Mouse (Mus musculus) lung, postnatal 14 days (tissue): ENCODE measurements around the gene Cyb5r3.
"Not testable (repeated sequence)": the region's sequence is repeated elsewhere in the genome, so short reads cannot be mapped to it uniquely, and the experiment has no call there.

ENCODE experiments used
- DNase-seq: peaks from one replicate; pipeline ENCODE4 v3.0.0; 2021

Cyb5r3 gene

DNA sequence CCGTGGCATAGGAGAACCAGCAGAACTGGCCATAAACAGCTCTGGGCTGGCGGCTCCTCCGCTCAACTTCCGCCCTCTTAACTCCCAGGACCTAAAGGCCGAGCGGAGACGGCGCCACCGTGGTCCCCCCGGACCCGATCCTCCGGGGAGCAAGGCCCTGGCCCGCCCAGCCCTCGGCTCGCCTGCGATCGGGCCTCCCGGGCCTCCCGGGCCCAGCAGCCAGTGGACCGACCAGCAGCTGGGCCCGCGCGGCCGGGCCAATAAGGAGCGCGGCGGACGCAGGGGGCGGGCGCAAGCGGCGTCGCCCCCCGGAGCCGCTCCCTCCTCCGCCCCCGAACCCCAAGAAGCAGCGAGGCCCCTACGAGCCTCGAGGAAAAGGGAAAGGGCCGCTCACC lies 23.6 kb downstream of the Cyb5r3 start:
- DNase-seq = no peak

DNA sequence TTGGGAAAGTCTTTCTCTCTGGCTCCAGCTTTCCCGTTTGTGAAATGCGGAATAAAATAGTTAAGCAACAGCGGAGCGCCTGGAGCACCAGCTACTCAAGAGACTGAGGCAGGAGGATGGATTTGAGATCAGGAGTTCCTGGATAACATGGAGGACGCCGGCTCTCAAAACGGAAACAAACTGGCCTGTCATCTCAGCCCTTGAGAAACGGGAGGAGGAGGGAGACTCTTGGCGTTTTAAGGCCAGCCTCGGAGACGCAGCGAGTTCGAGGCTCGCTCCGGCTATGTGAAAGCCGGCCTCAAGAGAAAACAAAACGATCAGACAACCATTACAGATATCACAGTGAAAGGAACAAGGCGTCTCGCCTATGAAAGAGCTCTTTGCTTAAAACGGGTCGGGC lies 24.0 kb downstream of the Cyb5r3 start:
- peak; percentile 23 for DNase-seq

DNA sequence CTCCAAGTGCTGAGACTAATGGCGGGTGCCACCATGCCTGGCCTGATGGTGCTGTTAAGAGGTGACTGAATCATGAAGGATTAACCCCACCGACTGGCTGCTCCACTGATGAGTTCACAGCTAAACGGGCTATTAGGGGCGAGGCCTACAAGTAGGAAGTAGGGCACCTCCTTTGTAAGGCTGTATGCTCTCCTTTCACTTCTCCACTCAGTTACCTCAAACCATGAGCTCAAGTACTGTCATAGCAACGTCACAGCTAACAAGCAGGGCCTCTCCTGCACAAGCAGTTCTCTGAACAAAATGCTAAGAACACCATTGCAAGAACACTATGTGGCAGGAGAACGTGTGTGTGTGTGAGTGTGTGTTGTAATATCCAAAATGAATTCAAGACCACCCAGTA lies 26.9 kb downstream of the Cyb5r3 start:
- no peak for DNase-seq

DNA sequence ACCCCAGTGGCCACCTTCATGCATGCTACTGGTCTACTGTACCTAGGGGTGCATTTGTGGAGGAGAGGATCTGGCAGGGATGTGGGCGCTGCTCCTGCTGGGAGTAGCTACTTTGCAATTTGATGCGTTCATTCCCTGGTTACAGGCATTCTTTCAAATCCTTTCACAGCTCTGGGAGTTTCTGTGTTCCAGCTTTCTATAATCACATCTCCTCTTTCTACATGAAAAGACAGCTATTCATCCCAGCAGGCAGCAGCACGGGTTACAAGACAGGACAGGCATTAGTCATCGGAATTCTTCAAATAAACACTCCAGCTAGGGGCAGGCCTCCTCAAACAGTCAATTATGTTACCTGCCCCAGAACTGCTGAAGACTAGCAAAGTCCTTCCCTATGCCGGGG lies 29.5 kb downstream of the Cyb5r3 start:
- no peak for DNase-seq

DNA sequence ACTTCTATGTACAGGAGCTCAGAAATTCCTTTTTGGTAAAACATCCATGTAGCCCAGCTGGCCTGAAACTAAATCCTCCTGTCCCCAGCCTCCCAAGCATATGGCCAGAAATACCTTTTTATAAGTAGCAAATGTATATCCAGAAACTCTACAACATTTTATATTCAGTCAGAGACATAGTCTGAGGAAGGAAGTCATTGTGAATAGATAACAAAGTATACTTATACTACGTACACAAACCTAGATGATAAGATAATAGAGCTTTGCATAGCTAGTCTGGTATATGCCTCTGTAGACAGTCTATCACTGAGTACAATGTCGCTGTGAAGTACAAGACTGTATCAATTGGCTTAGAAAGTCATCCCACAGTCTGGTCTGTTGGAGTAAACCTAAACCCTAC lies 36.7 kb downstream of the Cyb5r3 start:
- DNase-seq = no peak

DNA sequence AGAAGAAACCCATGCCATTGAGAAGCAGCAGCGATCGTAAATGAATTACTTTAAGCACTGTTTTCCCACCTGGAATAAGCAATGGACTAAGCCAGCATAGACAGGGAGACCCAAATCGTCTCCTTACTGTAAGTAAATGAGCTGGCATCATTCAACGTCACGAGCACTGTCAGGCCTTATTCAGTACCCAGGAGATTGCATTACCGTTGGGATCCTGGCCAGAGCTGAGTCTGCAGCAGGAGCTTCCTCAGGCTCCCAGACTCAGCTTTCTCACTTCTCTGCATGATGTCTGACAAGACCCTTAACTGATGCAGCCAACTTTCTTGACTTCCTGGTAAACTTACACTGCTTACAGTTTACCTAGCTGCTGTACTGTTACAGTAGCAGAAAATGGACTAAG lies 37.7 kb downstream of the Cyb5r3 start:
- DNase-seq = no peak

DNA sequence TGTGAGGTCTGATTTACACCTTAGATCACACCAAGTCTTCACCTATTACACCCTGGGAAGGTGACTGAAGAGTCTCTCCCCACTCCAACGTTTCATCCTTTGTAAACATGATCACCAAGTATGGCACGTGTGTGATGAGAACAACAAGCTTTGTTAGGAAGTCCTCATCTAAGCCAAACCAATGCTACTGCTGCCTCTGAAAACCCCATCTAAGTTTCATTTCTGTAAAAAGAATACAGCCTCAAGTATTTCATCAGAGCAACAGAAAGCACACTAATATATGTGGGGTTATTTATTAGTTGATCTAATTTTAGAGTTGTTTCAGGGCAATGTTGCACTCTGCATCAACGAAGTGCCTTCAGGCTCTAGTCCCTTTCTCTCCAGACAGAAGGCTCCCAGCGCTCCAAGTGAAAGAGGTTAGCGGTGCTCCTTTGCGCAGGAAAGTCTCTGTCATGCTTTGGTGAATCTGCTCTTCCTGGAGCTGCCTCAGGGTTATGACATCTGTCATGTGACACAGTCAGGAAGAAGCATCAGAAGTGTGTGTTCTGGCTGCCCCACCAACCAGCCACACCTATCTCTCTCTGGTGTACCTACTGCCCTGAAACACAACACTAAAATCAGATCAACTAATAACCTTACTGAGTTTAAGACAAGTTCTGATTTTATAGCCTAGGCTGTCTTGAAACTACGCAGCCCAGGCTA lies 42.7 kb downstream of the Cyb5r3 start:
- no peak for DNase-seq

DNA sequence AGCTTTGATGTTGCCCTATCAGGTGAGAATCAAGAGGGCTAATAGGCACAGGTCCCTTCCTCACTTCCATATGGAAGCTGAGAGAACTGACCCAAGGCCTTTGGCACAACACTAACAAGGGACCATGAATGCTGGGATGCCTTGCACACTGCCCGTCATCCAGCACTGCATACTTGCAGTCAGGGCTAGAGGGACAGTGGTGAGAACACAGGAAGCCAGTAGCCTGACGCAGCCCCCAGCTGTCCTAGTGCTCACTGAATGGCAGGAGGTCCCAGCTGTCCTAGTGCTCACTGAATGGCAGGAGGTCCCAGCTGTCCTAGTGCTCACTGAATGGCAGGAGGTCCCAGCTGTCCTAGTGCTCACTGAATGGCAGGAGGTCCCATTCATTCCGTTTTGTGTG lies 45.4 kb downstream of the Cyb5r3 start:
- not testable (repeated sequence) for DNase-seq

DNA sequence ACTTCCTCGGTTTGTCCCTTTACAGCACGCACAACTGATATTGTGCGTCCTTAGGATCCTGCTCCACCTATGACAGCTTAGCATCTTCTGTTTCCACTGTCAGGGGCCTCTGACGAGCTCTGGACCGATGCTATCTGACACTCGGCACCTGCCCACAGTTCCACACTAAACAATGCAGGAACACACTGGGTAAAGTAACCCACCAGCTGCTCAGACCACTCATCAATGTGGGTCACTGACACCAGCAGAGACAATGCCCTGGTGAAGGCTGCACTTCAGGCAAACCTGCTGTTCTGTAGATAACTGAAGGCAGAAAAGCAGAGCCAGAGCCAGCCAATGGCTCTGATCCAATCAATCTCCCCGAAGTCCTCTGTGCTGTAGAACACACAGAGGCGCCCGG lies 45.8 kb downstream of the Cyb5r3 start:
- DNase-seq = no peak

DNA sequence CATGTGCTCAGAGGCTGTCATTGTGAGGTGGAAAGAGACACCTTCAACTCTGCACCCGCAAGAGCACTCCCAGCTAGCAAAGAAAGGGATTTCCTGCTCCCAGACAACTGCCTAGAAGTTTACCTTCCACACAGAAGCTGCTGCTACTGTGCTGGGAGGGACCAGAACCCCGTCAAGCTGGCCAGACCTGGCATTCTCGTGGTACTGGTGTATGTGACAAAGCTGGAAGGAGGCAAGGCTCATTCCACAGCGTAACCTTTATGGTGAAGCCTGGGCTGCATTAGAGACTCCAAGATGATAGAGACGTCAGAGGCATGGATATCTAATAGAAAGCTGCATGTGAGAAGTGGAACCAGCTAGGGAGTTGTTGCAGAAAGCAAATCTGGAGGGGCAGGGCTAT lies 47.8 kb downstream of the Cyb5r3 start:
- no peak for DNase-seq

DNA sequence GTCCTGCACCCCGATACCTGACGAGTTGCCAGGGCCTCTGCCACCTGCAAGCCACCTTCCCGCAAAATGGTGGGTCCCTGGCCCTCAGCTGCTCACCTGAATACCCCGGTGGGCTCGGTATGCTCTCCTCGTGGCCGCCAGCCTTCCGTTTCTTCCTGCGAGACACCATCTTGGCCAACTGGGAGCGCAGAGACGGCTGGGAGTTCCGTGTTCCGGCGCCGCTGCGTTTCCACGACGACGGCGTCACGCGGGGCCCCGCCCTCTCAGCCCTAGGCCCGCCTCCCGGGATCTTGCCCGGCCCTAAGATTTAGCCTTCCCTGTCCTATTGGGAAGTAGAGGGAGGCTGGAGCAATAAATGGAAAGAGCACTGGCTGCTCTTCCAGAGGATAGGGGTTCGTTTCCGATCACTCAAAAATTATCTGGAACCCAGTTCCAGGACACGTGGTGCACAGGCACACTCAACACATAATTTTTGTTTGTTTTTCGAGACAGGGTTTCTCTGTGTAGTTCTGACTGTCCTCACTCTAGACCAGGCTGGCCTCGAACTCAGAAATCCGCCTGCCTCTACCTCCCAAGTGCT lies 49.7 kb downstream of the Cyb5r3 start, which contains the start of gene Rrp7a:
Gene Rrp7a, minus strand, starts transcription at position 236 of the 580 bp plus-strand sequence.
- DNase-seq = peak; percentile 94

DNA sequence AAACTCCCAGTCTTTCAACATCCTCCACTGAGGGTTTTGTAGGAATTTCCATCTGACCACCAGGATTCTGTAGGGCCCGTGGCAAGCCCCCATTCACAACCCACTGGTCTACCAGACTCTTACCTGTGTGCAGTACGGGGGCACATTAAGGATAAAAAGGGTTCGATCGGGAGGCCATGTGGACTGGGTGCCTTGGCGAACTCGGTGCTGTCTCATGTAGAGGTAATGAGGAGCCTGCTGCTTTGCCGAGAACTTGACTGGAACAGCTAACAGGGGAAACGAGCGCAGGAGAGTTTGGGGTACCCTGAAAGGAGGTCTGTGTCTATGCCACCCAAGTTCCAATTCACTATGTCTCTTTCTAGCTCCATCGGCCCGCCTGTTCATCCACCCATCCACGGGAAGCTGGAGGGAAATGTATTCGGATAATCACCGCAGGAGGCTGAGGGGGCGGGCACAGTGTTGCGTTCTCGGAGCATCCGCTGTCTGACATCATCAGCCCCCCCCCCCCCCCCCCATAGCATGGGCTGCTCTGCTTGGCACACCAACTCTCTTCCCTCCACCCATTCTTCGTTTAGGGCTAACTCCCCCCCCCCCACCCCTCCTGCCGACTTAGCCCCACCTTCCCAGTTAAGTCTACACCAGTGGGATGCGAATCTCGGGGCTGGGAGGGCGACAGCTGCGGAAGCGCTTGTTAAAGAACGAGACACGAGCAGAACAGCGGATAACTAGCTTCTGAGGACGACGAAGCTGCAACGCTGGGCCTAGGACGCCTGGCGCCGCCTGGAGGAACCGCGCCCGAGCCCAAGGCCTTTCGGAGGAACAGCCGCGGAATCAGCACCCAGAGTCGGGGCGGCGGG lies 50.5 kb downstream of the Cyb5r3 start:
- DNase-seq = peak; percentile 43

DNA sequence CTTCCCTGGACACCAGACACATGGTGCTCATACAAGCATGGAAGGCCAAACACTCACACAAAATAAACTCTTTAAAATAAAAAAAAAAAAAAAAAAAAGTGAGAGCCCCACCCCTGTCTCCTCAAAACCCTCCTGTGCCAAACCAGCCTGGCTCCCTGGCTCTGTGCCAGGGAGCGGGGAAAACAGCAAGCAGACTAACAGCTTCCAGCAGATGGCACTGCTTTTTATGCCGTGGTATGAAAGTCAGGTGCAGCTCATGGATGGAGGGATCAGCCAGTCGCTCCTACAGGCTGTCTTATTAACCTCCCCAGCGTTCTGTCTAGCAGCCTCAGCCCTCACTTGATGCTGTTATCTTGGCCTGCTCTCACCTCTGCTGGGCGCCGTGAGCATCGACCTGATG lies 54.0 kb downstream of the Cyb5r3 start:
- peak; percentile 38 for DNase-seq

DNA sequence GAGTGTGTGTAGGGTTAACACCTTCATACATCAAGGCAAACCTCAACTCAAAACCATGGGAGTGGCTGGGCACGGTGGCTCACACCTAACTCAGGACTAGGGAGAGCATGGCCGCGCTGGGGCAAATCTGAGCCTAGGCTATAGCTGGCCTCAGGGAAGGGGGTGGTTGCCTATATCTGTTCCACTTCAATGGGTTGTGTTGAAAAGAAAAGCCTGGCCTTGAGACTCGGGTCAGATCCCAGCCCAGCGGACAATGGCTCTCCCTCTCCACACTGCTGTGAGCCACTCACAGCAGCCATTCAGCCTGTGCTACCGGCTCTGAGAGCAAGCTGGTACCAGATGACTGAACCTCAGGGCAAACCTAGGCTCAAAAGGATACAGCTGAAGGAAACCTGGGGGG lies 57.3 kb downstream of the Cyb5r3 start:
- DNase-seq = no peak

DNA sequence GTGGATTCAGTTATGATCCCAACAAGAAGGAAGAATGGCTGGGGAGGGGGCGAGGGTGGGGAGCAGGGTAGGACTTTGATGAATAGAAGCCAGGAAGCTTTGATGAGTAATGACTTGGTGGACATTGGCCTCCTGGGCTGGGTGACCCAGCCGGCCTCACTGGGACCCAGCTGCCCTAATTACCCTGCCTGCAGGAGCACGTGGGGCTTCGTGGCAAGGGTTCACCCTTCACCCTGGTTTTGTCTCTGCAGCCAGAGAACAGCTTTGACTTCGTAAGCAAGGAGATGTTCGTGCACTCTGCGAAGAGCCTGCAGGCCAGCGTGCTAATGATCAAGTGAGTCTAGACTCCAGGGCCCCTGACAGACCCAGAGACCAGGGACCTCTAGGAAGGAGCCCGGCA lies 58.3 kb downstream of the Cyb5r3 start:
- no peak for DNase-seq

DNA sequence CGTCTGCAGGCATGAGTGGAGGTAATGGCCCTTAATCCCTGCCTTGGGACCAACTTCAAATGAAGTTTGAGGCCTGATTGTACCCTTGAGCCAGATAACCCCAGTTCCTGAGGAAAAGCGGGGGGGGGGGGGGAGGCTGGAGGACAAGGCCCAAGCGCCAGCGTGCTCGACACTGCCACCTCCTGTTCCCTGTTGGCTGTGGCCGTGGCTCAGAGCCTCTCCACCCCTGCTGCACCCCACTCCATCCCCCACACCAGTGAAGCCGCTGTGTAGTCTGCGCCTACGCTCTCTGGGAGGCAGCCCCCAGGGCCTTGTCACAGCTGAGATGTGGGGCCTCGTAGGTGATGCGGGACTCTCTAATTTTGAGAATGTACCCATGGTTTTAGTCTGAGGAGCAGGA lies 59.5 kb downstream of the Cyb5r3 start:
- DNase-seq = peak; percentile 81

DNA sequence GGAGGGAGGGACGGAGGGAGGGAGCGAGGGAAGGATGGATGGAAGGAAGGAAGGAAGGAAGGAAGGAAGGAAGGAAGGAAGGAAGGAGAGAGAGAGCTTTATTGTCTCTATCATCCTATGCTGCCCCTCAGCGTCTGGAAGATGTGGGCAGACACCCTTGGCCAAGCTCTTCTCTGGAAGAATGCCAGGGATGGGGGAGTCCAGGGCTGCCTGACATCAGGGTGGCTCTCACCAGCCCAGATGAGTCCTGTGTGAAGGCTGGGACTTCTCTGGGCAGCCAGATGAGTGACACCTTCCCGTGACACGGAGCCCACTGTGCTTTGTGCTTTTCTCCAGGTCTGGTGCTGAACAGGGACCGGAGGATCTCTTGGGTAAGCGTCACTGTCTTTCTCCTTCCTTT lies 60.5 kb downstream of the Cyb5r3 start:
- DNase-seq = no peak

DNA sequence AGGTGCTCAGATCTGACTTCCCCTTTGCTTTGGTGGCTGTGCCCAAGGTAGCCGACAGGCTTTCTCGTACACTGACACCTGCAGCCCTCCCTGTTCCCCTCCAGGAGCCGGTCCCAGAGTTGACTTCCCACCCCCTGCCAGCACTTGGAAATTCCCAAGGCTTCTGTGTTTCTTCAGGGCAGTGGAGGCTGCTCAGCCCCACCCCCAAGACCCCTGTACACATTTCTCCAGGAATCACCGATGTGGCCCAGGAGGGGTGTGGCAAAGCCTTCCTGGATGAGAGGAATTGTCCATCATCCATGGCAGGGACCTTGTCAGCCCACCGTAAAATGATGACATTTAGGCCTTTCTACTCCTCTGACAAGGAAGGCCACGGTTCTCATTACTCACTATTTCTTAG lies 61.1 kb downstream of the Cyb5r3 start:
- no peak for DNase-seq

DNA sequence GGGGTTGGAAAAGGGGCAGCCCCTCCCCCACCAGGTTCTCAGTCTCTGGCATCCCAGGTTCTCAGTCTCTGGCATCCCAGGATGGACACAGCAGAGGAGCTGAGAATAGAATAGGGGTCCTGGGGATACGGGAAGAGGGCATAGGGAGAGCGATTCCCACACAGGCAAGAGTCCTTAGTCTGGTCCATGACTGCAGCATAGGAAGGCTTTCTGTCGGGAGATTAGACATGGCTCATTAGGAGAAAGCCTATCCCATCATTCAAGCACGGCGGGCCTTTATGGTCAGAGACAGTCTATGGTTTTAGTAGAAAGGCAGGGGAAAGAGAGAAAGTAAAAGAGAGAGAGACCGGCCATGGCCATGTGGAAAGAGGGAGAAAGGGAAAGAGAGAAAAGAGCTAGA lies 64.6 kb downstream of the Cyb5r3 start:
- DNase-seq = no peak

DNA sequence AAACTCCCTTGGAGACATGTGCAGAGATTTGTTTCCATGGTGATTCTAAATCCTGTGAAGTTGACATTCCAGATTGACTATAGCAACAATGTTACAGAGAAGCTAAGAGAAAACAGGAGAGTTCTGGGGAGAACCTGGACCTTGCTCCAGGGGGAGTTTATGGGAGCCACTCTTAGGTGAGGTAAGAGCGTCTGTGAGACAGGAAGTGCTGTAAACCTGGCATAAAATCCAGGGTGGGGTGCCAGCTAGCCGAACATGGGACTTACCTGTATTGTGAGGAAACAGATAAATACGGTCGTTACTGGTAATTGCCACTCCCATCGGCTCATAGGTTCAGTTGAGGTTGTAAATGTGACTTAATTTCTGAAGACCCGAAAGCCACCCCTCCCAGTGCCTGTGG lies 66.0 kb downstream of the Cyb5r3 start:
- DNase-seq = no peak
